Mouse (Mus musculus) hindbrain, embryonic 12.5 days (tissue): ENCODE measurements around the gene Szrd1. TPM values are rescaled to one million over a fixed set of nuclear protein-coding genes. Genes with fewer than 3 reads are reported as not detected.

Experiments
- ATAC-seq: fragments of 200-750 bp; cut with Nextera tagmentation; 2 replicates; pipeline ENCODE4 v1.8.0; 2017; ENCODE audit warnings: moderate TSS enrichment; ENCODE audit not compliant: low FRiP score
- H3K27ac ChIP-seq: fragments of 300-500 bp; sonication (generic); 2 replicates; pipeline ENCODE4 v1.5.1; 2016; ENCODE audit warnings: mild to moderate bottlenecking
- H3K27me3 ChIP-seq: fragments of 300-500 bp; sonication (generic); 2 replicates; pipeline ENCODE4 v1.6.1; 2016; ENCODE audit warnings: mild to moderate bottlenecking
- H3K36me3 ChIP-seq: fragments of 300-500 bp; sonication (generic); 2 replicates; pipeline ENCODE4 v1.6.1; 2016; ENCODE audit warnings: mild to moderate bottlenecking
- H3K4me1 ChIP-seq: fragments of 300-500 bp; sonication (generic); 2 replicates; pipeline ENCODE4 v1.6.1; 2016
- H3K4me2 ChIP-seq: fragments of 300-500 bp; sonication (generic); replicated peaks from 2 replicates; pipeline ENCODE4 v1.6.1; 2016; ENCODE audit warnings: mild to moderate bottlenecking
- H3K4me3 ChIP-seq: fragments of 300-500 bp; sonication (generic); 2 replicates; pipeline ENCODE4 v1.5.1; 2016; ENCODE audit warnings: mild to moderate bottlenecking
- H3K9ac ChIP-seq: fragments of 300-500 bp; sonication (generic); 2 replicates; pipeline ENCODE4 v1.6.1; 2016; ENCODE audit warnings: mild to moderate bottlenecking, moderate library complexity
- H3K9me3 ChIP-seq: fragments of 300-500 bp; sonication (generic); replicated peaks from 2 replicates; pipeline ENCODE4 v1.6.1; 2016; ENCODE audit warnings: mild to moderate bottlenecking
- WGBS: fragments of 180-500 bp; shearing (Covaris S2); methylation state at CpG from one replicate; pipeline ENCODE4 v1.1.7; 2016; 5-methylcytosine and 5-hydroxymethylcytosine counted together
- polyA plus RNA-seq: library from polyadenylated mRNA; unstranded; fragments of >200 nt; fragmentation: Nextera tagmentation; extraction: Ambion mirVana; gene quantifications from 2 replicates; pipeline ENCODE4 v1.2.1, GENCODE M21; 2016

The Szrd1 gene
- polyA plus RNA-seq, 1 experiment from 2014 or later: 30.7 TPM

DNA sequence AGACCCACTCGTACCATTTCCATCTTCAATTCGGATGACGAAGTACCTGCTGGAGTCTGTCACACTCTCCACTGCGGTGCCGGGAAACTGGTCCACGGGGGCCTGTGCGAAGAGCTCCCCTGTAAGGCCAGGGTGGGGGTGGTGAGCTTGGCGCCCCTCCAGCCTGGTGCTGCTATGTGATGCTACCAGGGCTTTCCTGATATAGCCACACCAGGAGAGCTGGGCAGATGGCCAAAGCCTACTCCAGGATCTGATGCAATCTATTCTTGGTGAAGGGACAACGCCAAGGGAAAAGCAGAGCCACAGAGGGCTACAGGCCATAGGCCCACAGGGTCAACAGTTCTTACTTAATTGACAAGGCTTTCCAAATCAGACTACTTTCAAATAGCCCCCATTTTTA, 65.9 kb downstream of the Szrd1 start:
- 98% methylated on average over 9 of the region's 9 CpGs for WGBS
- H3K9me3 ChIP-seq: no peaks in the 10 kb centered on the region
- no peak overlapping the region for H3K4me3 ChIP-seq
- no peak overlapping the region for H3K4me2 ChIP-seq
- H3K9ac ChIP-seq: no peak overlapping the region
- ATAC-seq: no peak
- H3K4me1 ChIP-seq: peaks cover 16% of the 10 kb centered on the region
- H3K27me3 ChIP-seq: no peaks in the 10 kb centered on the region
- peaks cover 57% of the 10 kb centered on the region for H3K36me3 ChIP-seq
- no peak overlapping the region for H3K27ac ChIP-seq

DNA sequence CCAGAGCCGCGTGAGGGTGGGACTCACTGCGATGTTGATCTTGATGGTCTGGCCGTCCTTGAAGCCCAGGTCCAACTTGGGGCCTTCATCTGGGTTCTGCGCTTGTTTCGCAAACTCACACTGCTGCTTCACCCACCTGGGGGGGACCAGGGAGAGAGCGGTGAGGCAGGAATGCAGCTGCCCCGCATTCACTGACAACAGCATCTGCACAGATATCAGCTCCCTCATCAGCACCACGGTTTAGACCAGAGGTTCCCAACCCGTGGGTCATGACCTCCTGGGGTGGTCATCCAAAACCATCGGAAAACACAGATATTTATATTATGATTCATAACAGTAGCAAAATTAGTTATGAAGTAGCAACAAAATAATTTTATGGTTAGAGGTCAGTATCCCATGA, 67.1 kb downstream of the Szrd1 start:
- Histone ChIP-seq H3K36me3 (peaks cover 69% of the 10 kb centered on the region), H3K4me3 (no peak overlapping the region), H3K27ac (no peak overlapping the region), H3K9ac (no peak overlapping the region), H3K27me3 (no peaks in the 10 kb centered on the region), H3K4me1 (peaks cover 15% of the 10 kb centered on the region), H3K4me2 (no peak overlapping the region), H3K9me3 (no peaks in the 10 kb centered on the region)
- no peak for ATAC-seq
- 93% methylated on average over 11 of the region's 11 CpGs for WGBS

DNA sequence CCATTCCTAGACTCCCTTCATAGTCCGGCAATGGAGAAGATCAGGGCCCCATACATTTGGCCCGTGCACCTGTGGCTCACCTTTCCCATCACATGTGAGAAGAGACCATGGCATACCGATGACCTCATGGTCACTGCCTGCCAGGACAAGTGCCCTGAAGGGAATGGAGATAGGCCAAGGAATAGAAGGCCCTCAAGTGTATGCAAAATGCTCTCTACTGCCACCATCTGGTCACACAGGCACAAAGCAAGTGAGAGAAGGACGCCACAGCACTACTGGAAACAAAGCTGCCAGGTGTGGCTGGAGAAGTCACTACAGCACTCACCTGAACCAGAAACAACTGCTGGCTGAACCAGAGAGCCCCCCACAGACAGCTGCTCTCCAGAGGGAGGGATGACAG, 69.8 kb downstream of the Szrd1 start:
- WGBS: 59% methylated on average over 4 of the region's 4 CpGs
- Histone ChIP-seq H3K27me3 (no peaks in the 10 kb centered on the region), H3K9me3 (no peaks in the 10 kb centered on the region), H3K27ac (no peak overlapping the region), H3K4me1 (no peaks in the 10 kb centered on the region), H3K4me3 (no peak overlapping the region), H3K4me2 (no peak overlapping the region), H3K36me3 (peaks cover 82% of the 10 kb centered on the region), H3K9ac (no peak overlapping the region)
- ATAC-seq: no peak

DNA sequence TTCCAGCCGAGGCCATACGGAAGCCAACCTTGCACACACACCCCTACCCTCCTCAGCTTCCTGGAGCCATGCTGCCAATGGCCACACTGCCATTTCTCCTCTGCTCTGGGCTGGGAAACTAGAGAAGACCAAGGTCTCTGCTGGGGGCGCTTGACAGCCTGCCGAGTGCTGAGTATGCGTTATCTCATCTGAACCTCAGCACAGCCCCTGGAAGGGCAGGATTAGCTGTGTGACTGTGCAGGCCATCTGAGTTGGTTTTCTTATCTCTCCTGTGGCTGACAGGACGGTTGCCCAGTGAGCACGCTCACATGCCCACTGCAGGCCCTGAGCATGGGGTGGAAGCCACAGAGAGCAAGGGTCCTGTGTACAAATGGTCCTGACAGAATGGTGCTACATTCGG, 70.9 kb downstream of the Szrd1 start:
- H3K4me3 ChIP-seq: no peak overlapping the region
- no peak for ATAC-seq
- H3K27ac ChIP-seq: no peak overlapping the region
- H3K9ac ChIP-seq: no peak overlapping the region
- H3K36me3 ChIP-seq: peaks cover 79% of the 10 kb centered on the region
- no peak overlapping the region for H3K4me2 ChIP-seq
- no peaks in the 10 kb centered on the region for H3K27me3 ChIP-seq
- WGBS: 92% methylated on average over 8 of the region's 8 CpGs
- no peaks in the 10 kb centered on the region for H3K9me3 ChIP-seq
- no peaks in the 10 kb centered on the region for H3K4me1 ChIP-seq

DNA sequence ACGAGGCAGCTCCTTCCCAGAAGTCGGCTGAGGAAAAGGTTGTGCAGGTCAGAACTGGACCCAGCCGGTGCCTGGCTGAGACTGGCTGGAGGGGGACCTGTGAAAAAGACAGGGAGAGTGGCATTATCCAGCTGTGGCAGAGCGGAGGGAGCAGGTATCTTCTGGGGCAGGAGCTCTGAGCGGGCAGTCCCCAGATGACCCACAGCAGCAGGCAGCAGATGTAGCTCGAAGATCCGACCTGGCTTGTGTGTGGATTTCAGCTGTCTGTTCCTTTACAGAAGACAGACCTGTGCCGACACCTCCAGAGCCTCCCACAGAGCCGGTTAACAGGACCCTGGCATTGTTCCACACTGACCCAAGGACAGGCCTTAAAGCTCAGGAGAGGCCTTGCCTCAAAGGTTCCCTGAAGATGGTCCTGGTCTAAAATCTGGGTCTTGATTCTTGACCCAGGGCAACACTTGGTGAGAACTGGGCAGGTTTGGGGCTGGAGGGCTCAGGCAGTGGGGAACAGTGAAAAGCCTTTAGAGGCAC, 72.0 kb downstream of the Szrd1 start:
- Histone ChIP-seq H3K36me3 (peaks cover 69% of the 10 kb centered on the region), H3K4me1 (no peaks in the 10 kb centered on the region), H3K9ac (no peak overlapping the region), H3K27ac (no peak overlapping the region), H3K4me2 (no peak overlapping the region), H3K4me3 (no peak overlapping the region), H3K9me3 (no peaks in the 10 kb centered on the region), H3K27me3 (no peaks in the 10 kb centered on the region)
- no peak for ATAC-seq
- WGBS: 87% methylated on average over 9 of the region's 9 CpGs

DNA sequence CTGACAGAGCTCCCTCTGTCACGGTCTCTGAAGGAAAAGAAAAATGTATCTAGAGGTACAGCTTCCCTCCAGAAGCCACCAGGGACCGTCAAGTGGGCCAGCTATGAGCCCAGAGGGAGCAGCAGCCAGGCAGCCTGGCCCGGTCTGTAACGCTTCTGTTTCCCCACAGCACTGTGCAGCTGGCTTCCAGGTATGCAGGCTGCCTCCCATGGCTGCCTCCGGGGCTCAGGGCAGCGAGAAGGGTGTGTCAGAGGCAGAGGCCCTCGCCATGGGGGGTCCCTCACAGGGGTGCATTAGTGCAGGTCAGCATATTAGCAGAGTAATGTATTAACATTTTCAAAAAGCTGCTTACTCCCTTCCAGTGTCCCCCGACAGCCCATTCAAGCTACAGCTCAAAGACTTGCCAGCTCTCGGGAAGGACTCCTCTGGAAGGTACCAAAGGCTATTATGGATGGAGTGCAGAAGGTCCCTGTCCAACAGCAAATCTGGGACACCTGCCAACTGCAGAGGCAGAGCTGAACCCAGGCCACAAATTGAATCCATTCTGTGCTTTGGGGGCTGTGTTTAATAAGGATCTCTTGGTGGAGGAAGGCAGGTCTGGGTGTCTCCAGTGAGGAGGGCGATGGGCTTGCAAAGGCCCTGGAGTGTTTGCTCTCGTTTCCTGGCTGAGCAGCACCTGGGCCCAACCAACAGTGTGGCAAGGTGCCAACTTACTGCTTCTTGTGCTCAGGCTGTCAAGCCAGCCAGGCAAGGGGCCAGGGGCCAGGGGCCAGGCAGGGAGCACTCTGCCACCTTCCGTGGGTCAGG, 72.7 kb downstream of the Szrd1 start:
- no peaks in the 10 kb centered on the region for H3K27me3 ChIP-seq
- H3K9me3 ChIP-seq: no peaks in the 10 kb centered on the region
- no peak overlapping the region for H3K27ac ChIP-seq
- H3K4me2 ChIP-seq: no peak overlapping the region
- no peak for ATAC-seq
- no peak overlapping the region for H3K4me3 ChIP-seq
- WGBS: 85% methylated on average over 12 of the region's 12 CpGs
- H3K36me3 ChIP-seq: peaks cover 63% of the 10 kb centered on the region
- no peak overlapping the region for H3K9ac ChIP-seq
- H3K4me1 ChIP-seq: no peaks in the 10 kb centered on the region

DNA sequence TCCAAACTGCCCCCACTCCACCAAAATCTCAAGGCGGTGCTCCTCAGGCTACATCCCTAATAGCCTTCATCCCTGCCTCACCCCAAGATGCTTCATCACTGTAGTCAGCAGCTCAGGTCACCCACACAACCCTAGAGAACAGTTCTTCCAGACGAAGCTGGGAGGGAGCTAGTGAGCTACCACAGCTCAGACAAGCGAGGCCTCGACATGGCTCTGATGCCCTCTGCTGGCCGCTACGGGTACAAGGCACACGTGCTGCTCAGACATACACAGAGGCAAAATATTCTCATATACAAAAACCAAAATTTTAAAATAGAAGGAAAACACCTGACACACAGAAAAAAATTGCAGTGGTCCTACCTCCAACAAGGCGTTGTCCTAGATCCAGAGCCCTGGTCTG, 74.5 kb downstream of the Szrd1 start:
- Histone ChIP-seq H3K4me1 (0 out of 2 replicates have a peak, but pooled peaks cover 6% of the 10 kb centered on the region), H3K9me3 (no peaks in the 10 kb centered on the region), H3K27me3 (no peaks in the 10 kb centered on the region), H3K4me3 (no peak overlapping the region), H3K4me2 (no peak overlapping the region), H3K9ac (no peak overlapping the region), H3K27ac (0 out of 2 replicates have a peak overlapping the region, but pooled peaks have one; percentile 23), H3K36me3 (peaks cover 45% of the 10 kb centered on the region)
- WGBS: 5% methylated on average over 8 of the region's 8 CpGs
- 0 out of 2 replicates have a peak, but pooled peaks have one; percentile 13 for ATAC-seq

DNA sequence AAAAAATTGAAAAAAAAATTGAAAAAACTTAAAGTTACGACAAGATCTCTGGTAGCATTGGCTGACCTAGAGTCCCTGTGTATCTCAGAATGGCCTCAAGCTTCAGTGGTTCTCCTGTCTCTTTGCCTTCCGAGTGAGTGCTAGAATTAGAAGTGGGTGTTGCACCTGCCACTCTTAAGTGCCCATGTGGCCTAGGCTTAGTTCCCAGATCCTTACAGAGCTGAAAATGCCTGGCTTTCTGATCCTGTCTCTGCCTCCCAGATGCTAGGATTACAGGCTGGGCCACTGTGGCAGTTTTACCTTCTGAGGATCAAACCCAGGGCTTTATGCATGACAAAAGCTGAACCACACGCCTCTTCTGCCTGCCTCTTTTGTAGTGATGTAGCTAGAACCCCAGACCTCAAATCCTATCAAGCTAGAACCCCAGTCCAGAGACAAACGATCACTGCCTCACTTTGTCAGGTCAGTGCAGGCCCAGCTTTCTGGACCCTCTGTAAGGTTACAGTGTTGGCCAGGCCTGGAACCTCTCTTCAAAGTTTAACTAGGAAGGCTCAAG, 75.4 kb downstream of the Szrd1 start:
- Histone ChIP-seq H3K4me1 (peaks cover 13% of the 10 kb centered on the region), H3K9ac (no peak overlapping the region), H3K9me3 (no peaks in the 10 kb centered on the region), H3K4me2 (no peak overlapping the region), H3K36me3 (peaks cover 36% of the 10 kb centered on the region), H3K4me3 (no peak overlapping the region), H3K27ac (no peak overlapping the region), H3K27me3 (no peaks in the 10 kb centered on the region)
- WGBS: 80% methylated on average over 4 of the region's 4 CpGs
- ATAC-seq: no peak

Other genes with a start within 250 kb of the Szrd1 start
- 2.6 and 3.7 TPM in 2 replicates for gene Padi2, start 233.4 kb downstream of the Szrd1 start, polyA plus RNA-seq
- gene Sdhb, start 178.6 kb downstream of the Szrd1 start, polyA plus RNA-seq: 349 and 383 TPM in 2 replicates
- 110 and 113 TPM in 2 replicates for gene Atp13a2, start 152.9 kb downstream of the Szrd1 start, polyA plus RNA-seq
- 344 and 345 TPM in 2 replicates for gene Mfap2, start 129.4 kb downstream of the Szrd1 start, polyA plus RNA-seq
- 13.2 and 14.1 TPM in 2 replicates for gene Crocc, start 79.2 kb downstream of the Szrd1 start, polyA plus RNA-seq
- gene Necap2, start 61.4 kb downstream of the Szrd1 start, polyA plus RNA-seq: 57.6 and 60.7 TPM in 2 replicates
- gene Spata21, start 51.4 kb downstream of the Szrd1 start, polyA plus RNA-seq: 0.13 TPM in 1 of 2 replicates, not detected in the other
- 28.3 and 28.6 TPM in 2 replicates for gene Fbxo42, start 8.1 kb upstream of the Szrd1 start, polyA plus RNA-seq
- 5.8 and 5.9 TPM in 2 replicates for gene Rsg1, start 74.2 kb upstream of the Szrd1 start, polyA plus RNA-seq
- gene Arhgef19, start 99.7 kb upstream of the Szrd1 start, polyA plus RNA-seq: 6.1 and 10.9 TPM in 2 replicates
- gene Epha2, start 161.5 kb upstream of the Szrd1 start, polyA plus RNA-seq: 2.7 and 3.2 TPM in 2 replicates
- gene Fam131c, start 228.4 kb upstream of the Szrd1 start, polyA plus RNA-seq: 2.3 and 2.5 TPM in 2 replicates